Mouse (Mus musculus) erythroblast, adult 5-6 weeks (primary cell): Measurements from ENCODE around the gene Fermt2. TPM values are rescaled to one million over a fixed set of nuclear protein-coding genes. Genes with fewer than 3 reads are reported as not detected.

Experiments
- ATAC-seq: replicated peaks from 2 replicates; pipeline ENCODE4 v1.8.0; 2016; ENCODE audit warnings: moderate number of reproducible peaks, mild to moderate bottlenecking, moderate TSS enrichment, inconsistent platforms; ENCODE audit not compliant: poor library complexity, low FRiP score, severe bottlenecking
- total RNA-seq, 2 experiments: library from RNA; stranded (forward) in 1 of 2; stranded (reverse) in 1 of 2; fragments of 150-400 nt in 1 of 2; fragments of 200-764, 138-1000 nt in 1 of 2; gene quantifications; 2 replicates each; pipeline versions ENCODE4 v1.2.3 to v1.2.4; 2015 to 2017; ENCODE audit warnings: low replicate concordance in 2 of 2

Gene Fermt2
- total RNA-seq, 2 experiments from 2014 or later, result not detected

- no peak for ATAC-seq
Measured at GRCm38 (mm10) chr14:45442781-45443560, 86.9 kb downstream of the Fermt2 start.

DNA sequence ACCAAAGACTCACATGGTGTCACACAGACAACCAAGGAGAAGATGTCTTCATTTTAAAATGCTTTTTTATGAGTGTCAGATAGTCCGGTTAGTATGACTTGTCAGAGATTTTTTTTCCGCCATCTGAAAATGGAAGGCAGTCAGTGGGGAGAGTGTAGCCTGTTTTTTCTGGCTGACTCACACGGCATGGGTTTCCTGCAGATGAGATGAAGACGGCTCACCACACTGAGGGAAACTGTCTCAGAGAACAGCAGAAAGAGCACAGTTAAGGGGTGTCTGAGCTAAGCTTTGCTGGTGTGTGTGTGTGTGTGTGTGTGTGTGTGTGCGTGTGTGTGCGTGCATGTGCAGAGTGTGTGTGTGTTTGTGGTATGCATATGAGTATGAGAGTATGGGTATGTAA, 88.6 kb downstream of the Fermt2 start:
- ATAC-seq, result no peak

DNA sequence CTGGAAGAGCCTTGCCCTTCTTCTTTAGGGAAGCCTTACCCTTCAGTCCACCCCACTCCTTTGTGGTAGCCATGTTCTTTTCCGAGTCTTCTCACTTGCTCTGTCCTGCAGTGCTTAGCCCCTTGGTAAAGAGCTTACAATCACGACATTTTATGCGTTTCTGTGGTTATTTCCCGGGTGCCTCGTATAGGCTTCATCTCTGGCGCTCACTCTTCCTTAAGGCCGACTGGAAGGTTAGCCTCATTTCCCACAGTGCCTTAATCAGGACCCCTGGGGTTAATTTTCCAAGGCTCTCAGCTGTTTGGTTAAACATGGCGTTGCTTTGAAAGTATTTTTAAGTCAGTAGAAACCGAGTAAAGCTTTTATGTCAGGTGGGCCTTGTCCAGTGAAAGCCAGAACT, 90.5 kb downstream of the Fermt2 start:
- ATAC-seq, result no peak

- ATAC-seq, result no peak
Measured at GRCm38 (mm10) chr14:45438931-45439275, 91.0 kb downstream of the Fermt2 start.

GRCm38 (mm10) chr14:45438250-45438930, 91.5 kb downstream of the Fermt2 start:
- ATAC-seq, result no peak

DNA sequence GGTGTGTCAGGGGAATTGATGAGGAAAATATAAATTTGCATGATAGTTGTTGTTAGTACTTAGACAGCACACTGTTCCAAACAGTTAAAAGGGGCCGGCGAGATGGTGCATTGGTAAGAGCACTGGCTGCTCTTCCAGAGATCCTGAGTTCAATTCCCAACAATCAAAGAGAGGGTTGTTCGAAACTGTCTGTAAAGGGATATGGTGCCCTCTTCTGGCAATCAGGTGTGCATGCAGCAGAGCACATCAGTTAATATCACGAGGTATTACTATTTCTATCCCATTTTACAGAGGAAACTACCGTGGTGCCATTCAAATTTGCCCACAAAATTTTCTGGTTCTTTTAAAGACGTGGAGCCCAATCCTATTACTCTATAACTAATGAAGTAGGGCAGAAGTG, 95.7 kb downstream of the Fermt2 start:
- ATAC-seq, result no peak

DNA sequence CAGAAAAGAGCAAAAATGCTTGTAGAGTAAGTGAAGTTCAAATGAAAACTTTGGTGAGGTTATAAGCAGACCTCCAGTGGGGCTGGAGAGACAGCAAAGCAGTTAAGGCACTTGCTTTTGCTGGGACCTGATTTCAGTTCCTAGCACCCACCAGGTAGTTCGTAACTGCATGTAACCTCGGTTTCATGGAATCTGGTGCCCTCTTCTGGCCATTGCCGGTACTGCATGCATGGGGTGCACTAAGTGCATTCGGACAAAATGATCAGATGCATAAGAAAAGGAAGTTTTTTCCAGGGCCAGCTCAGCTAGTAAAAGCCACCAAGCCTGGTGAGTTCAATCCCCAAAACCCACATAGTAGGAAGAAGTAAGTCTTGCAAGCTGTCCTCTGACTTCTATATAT, 97.9 kb downstream of the Fermt2 start:
- no peak for ATAC-seq

GRCm38 (mm10) chr14:45430066-45430842, 99.7 kb downstream of the Fermt2 start:
- no peak for ATAC-seq

- ATAC-seq, result no peak
Measured at GRCm38 (mm10) chr14:45423220-45423619, 106.7 kb downstream of the Fermt2 start.

- ATAC-seq, result no peak
Measured at GRCm38 (mm10) chr14:45422371-45422770, 107.5 kb downstream of the Fermt2 start.

- ATAC-seq, result no peak
Measured at GRCm38 (mm10) chr14:45419323-45419722, 110.6 kb downstream of the Fermt2 start.

GRCm38 (mm10) chr14:45418553-45418952, 111.4 kb downstream of the Fermt2 start:
- ATAC-seq, result no peak

DNA sequence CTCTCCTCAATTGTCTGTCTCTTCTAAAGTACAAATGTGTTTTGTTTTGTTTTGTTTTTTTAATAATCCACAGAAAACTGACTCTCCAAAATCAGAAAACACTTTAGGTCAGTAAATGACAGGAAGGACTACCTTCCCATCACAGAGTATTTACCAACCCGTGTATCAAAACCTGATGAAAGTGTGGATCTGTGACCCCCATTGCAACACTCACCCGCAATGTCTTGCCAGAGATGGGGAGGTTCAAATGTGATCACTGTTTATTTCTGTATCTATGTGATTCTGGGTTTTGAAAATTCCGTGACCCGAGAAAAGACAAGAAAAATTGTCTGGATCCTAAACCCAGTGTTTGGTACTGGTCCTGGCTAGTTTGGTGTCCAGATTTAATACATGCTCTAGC, 113.7 kb downstream of the Fermt2 start:
- no peak for ATAC-seq

Other genes with a start within 250 kb of the Fermt2 start
- gene Ero1l, start 211.3 kb downstream of the Fermt2 start, total RNA-seq (2015; ENCODE audit: low replicate concordance), result 45.8 and 46.5 TPM in 2 replicates
- gene Ero1l, start 211.3 kb downstream of the Fermt2 start, total RNA-seq (2017; ENCODE audit: low replicate concordance), result 19.5 and 34.2 TPM in 2 replicates
- 41.6 and 83.2 TPM in 2 replicates for gene Psmc6, start 200.3 kb downstream of the Fermt2 start, total RNA-seq (2015; ENCODE audit: low replicate concordance)
- gene Psmc6, start 200.3 kb downstream of the Fermt2 start, total RNA-seq (2017; ENCODE audit: low replicate concordance), result 68.6 and 92.2 TPM in 2 replicates
- 5.8 and 16.9 TPM in 2 replicates for gene Styx, start 179.0 kb downstream of the Fermt2 start, total RNA-seq (2015; ENCODE audit: low replicate concordance)
- gene Styx, start 179.0 kb downstream of the Fermt2 start, total RNA-seq (2017; ENCODE audit: low replicate concordance), result 5.0 and 6.6 TPM in 2 replicates
- 3.1 and 22.6 TPM in 2 replicates for gene Gnpnat1, start 125.2 kb downstream of the Fermt2 start, total RNA-seq (2015; ENCODE audit: low replicate concordance)
- gene Gnpnat1, start 125.2 kb downstream of the Fermt2 start, total RNA-seq (2017; ENCODE audit: low replicate concordance), result 5.4 and 9.2 TPM in 2 replicates
- 42.1 and 42.8 TPM in 2 replicates for gene Ddhd1, start 128.0 kb upstream of the Fermt2 start, total RNA-seq (2015; ENCODE audit: low replicate concordance)
- 89.2 and 151 TPM in 2 replicates for gene Ddhd1, start 128.0 kb upstream of the Fermt2 start, total RNA-seq (2017; ENCODE audit: low replicate concordance)